Mouse (Mus musculus) megakaryocyte progenitor cell, adult 5-6 weeks (primary cell): Measurements from ENCODE around the gene Mapre1. TPM values are rescaled to one million over a fixed set of nuclear protein-coding genes. Genes with fewer than 3 reads are reported as not detected.
"Not testable (repeated sequence)": the region's sequence is repeated elsewhere in the genome, so short reads cannot be mapped to it uniquely, and the experiment has no call there.

Experiments used
- ATAC-seq: replicated peaks from 2 replicates; pipeline ENCODE4 v1.8.0; 2016; ENCODE audit warnings: mild to moderate bottlenecking, moderate TSS enrichment, inconsistent platforms; ENCODE audit not compliant: poor library complexity
- total RNA-seq, 2 experiments: library from RNA; stranded (forward) in 1 of 2; stranded (reverse) in 1 of 2; fragments of 157-497, 149-512 nt in 1 of 2; fragments of 200-1000 nt in 1 of 2; gene quantifications; 2 replicates each; pipeline versions ENCODE4 v1.2.3 to v1.2.4; 2015 to 2017

Mapre1 gene
- total RNA-seq (2015) (121 and 132 TPM in 2 replicates), total RNA-seq (2017) (221 and 234 TPM in 2 replicates)

DNA sequence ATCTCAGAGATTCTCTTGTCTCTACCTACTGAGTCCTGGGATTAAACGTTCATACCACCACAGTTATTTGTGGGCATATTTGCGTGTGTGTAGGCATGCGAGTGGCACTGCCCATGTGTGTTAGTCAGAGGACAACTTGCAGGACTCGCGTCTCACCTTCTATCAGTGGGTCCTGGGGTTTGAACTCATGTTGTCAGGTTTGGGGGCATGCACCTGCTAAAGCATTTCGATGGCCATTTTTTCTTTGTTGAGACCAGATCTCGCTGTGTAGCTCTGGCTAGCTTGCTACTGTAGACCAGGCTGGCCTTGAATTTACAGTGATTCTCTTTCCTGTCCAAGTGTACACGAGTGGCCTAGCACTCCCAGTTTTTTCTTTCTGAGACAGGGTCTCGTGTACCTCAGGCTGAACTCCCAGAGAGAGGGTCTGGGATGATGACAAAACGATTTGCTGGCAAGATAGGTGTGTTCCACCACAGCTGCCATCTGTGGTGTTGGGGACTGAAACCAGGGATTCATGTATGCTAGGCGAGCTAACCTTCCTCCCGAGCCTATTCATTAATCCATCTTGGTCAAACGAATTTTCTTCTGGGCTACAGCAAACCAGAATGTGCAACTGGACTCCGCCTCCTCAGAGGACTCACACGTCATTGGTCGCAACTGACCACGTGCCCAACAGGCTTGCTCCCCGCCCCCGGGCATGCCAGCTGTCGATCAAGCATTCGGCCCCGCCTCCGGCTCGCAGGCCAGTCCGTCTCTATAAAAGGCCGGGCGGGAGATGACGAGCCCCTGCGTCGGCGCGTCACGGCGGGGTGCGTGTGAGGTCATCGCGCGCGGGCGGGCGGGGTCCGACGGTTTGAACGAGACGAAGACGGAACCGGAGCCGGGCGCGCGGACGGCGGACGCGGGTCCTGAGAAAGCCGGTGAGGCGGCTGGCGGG, at the start of gene Mapre1:
Gene Mapre1, plus strand, starts transcription at position 775 of the 937 bp plus-strand sequence.
- ATAC-seq = peak; percentile 93

DNA sequence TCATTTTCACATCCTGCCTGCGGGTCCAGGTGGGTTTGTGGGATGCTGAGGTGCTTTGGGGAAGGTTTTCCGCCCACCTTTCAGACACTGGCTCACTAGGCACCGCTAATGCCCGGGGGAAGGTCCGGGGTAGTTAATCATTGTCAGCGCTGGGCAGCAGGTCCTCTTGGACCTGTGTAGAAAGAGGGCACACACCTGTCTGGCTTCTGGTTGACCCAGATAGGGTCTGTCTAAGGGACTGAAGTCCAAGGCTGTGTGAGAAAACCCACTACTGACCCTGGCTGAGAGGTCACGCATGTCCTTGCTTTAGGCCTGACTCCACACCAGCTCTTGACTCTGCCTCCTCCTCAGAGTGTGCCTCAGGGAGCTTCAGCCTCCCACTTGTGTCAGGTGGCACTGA, 47.7 kb upstream of the Mapre1 start:
- ATAC-seq = not testable (repeated sequence)

DNA sequence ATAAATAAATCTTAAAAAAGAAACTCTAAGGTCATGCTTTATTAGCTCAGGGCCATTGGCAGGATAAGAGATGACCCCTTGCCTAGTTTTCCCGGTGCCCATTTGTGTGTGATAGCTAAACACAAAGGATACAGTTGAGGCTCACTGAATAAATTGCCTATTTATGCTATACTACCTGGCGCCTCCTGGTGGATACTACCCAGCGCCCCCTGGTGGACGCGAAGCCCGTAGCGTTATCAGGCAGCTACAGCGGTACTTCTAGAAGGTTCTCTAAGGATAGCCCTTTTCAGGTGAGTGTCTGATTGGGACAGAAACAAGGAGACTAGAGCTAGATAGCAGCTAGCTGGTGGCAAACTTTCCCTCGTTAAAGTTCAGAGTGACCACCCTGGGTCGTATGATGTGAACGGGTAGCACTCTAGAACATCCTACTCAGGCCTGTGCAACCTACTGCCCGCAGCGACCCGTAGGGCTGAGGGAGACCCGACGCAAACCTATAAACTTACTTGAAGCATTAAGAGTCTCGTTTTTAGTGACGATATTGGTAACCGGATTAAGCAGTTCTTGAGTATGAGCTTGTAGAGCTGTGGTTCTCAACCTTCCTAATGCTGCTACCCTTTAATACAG, 46.5 kb upstream of the Mapre1 start:
- ATAC-seq = peak; percentile 97

DNA sequence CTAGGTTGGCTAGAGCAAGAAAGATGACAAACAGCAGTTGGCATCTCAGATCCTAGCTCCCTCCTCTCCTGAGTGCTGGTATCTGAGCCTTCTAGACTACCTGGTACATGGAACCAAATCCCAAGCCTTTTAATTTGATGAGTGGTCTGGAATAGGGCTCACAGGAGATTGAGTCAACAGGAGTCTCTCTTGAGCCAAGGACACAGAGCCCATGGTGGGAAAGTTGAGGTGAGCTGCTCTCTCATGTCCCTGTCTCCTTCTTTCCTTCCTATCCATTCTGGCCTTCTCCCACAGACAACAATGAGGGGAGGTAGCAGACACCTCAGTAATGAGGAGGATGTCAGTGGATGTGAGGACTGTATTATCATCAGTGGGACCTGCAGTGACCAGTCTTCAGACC, 44.7 kb upstream of the Mapre1 start, which contains the start of gene Dnmt3c:
Gene Dnmt3c, plus strand, starts transcription at position 301 of the 400 bp plus-strand sequence.
- no peak for ATAC-seq

DNA sequence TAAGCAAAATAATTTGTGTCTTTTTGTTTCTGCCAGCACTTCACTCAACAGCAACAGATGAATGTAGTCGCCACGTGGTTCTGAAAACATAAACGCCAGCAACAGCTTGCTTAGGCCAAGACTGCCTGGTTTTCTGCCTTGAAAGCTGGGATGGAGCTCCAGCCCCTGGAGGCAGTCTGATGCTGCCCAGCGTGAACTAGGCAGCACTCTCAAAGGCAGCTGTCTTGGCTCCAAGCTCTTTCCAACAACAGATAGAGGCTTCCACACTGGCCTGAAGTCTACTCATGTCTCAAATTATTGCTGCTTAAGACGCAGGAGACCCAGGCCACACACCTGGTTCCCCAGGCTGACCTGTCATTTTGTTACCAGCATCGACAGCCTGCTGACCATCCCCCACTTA, 37.7 kb upstream of the Mapre1 start:
- no peak for ATAC-seq

DNA sequence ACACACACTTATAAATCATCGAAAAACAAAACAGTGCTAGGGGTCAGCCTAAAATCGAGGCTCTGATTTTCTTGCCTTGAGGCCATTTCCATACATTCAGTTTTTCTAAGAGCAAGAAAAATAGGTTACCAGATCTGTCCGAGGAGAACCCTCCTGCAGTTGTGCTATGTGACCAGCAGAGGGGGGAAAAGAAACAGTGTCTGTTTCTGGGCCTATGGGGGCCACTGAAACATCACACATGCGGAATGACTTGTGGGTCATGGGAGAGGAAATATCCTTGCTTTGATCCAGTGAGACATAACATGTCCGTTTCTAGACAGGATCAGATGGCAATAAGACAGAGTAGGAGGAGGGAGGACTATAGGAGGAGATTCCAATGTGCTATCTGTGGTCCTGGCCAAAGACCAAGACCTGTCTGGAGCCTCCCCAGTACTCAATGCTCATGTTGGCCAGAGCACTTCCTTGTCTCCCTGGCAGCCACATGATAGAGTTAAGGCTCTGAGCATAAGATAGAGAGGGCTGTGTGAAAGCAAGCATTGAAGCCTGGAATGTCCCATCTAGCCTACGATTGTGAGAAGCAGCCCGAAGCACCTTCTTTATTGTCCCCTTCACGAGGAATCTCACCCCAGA, 30.3 kb upstream of the Mapre1 start:
- ATAC-seq = peak; percentile 77

DNA sequence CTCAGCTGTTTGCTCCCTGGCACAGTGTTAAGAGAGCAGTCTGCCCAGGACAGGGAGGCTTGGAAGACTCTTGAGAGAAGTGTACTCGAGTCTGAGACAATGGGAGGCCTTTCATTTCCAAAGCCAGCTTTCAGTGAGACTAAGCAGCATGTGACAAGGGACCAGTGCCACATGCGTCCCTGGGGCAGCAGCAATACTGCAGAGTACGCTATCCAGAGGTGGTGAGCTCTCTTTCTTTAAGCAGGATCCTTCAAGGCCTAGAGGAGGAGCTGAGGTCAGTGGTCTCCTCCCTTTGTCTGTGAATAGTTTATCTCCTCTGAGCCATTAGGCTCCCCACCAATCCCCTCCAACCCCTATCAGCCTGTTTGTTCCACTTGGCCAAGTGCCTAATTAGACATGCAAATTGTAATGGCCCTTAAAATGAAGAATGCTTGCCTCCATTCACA, 28.4 kb upstream of the Mapre1 start:
- peak; percentile 83 for ATAC-seq

DNA sequence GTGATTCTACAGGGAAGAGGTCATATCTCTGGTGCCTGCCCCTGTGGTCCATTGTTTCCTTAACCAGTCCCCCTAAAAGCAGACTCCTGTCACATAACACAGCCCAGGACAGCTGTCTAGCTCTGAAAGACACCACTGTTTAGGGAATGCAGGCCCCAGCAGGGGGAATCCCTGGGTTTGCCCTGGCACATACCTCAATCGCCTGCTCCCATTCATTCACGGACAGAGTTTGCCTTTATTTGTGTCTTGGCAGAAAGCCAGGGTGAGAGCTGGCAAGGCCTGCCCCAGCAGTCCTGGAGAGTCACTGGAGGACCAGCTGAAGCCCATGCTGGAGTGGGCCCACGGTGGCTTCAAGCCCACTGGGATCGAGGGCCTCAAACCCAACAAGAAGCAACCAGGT, 27.8 kb upstream of the Mapre1 start:
- peak; percentile 12 for ATAC-seq

DNA sequence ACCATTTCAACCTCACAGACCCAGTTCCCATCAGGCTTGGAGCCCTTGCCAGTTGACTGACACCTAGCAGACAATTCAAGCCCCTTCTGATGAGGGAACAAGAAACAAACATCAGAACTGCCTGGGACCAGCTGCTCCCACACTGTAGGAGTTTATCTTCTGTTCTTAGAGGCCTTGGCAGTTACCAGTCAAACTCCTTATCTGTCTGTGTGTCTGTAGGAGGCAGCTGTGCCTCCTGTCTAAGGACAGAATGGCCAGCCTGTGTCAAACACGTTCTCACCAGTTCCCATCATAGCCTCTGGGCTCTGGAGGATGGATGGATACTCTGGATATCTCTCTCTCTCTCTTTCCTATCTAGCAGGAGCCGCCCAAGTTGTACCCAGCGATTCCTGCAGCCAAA, 23.2 kb upstream of the Mapre1 start:
- ATAC-seq = peak; percentile 78

DNA sequence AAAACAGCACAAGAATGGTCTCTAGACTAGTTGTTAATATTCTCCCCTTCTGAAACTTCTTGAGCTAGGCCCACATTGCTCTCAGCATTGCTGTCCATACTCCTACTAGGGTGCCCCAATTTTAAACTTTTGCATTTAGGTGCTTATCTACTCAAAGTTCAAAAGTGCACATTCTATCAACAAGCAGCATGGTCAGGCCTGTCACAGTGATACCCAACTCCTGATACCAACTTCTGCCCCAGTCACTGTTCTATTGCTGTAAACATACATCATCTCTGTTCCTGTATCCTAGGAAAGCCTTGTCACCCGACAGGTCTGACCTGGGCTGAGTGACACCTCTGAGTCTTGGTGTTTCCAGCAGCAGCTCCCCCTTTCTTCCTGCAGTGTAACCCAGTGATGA, 18.0 kb upstream of the Mapre1 start:
- no peak for ATAC-seq

DNA sequence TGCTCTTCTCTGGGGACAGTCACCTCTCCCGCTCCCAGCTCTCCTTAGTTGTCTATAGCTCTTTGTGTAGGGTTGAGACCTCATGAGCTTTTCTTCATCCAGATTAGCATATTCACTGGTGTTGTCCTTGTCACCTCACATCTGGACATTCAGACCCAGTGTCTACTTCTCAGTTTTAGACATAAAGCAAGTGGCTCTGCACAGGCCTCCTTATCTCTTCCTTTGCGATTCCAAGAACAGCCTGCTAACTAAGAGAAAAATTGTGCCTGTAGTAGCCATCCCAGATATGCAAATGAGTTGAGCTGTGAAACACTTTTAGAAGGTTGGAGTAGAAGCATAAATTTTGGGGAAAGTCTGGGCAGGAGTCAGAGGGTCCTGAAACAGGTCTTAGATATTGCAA, 16.6 kb upstream of the Mapre1 start:
- ATAC-seq = peak; percentile 84

DNA sequence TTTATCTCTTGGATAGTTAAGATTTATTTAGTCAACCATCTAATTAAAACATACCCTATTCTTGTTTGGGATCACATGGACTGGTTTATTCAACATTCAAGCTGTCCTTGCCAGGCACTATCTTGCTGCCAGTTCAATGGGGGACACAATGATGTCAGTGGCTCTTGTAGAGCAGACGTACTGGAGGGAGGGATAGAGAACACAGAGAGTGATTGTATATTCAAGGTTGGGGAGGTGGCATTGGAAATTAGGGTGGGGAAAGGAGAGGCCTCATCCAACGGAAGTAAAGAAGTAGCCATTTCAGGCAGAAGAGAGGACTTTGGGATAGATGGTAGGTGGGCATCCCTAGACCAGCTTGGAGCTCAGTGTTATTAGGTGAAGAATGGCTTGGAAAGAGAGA, 16.2 kb upstream of the Mapre1 start:
- no peak for ATAC-seq

DNA sequence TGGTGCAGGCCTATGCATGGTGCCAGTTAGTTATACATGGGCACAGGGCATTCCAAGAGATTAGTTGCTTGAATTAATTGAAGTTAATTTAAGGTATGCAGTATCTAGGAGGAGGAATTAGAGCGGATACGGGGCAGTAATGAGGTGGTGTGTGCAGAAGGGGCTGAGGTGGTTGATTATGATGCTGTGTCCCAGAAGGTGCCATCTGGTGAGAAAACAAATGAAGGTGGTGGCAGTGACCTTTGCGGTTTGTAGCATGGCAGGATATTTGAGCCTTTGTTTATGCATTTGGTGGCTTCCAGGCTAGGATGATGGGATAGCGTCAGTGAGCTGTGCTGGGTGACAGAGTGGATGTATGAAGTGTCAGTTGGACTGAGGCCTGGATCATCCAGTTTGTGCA, 15.8 kb upstream of the Mapre1 start:
- no peak for ATAC-seq

DNA sequence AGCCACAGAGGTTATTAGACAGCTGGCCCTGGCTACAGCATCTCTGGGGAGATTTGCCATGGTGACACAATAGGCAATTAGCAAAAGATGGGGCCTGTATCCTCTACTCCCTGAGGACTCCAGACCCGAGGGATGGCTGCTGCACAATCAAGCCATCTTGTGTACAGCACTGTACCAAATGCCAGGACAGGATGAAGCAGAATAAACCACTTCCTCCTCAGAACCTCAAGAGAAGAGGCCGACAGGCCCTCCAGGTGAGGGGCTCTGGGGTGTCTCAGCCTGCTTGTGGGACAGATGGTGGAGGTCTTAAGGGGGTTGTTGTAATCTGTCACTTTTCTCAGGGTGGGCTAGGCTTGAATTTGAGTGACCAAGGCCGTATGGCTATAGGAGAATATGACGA, 7.0 kb upstream of the Mapre1 start:
- no peak for ATAC-seq

DNA sequence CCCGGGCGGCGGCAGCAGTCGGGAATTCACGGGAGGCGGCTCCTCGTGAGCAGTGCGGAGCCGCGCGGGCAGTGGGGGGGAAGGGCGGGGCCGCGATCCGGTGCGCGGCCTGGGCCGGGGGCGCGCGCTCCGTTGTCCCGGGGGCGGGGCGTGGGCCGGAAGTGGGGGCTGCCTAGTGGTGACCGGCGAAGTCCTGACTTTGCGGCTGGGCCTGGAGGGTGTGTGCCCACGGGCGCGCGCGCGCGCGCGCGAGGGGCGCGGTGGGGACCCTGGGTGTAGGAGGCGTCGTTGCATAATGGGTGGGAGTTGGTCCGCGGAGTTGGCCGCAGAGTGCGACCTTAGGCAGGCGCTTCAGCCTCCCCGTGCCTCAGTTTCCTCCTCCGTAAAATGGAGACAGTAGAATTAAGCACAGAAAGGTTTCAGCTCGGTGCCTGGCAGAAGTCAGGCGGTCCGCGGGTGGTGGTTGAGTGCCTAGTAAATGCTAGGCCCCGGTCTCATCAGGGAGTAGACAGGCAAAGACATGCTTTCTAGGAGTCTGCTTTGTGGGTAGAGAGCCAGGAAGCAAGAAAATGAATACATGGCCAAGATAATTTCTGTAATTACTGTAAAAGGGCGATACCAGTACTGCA, 477 bp downstream of the Mapre1 start:
- ATAC-seq = peak; percentile 50

DNA sequence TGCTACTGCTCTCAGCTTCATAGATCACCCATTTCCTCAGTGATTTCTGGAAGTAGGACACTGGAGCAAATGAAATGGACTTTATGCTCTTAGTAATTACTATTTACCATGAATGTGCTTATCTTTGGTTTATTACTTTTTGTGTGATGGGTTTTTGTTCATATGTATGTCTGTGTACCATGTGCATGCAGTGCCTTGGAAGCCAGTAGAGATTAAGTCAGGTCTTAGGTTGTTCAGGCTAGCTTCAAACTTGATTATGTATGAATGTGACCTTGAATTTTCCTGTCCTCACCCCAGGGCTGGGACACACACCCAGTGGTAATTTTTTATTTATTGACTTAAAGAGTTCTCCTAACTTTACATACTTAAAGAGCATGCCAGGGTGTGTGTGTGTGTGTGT, 6.9 kb downstream of the Mapre1 start:
- no peak for ATAC-seq

DNA sequence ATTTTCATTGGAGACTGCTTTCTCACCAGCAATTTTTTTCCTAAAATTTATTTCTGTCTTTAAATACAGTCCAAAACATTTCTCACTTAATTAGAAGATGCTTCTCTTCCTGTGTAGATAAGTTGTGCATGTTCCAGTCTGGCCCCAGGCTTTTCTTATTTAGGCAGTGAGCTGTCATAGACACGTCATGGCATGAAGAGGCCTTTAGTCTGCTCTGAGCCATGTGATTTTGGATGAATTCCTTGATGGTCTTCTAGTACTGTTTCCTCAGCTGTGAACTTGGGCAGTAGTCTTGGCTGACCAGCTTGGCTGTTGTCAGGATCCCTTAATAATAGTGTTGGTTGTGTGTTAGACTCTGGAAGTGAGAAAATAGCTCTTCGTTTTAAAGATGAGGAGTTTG, 9.3 kb downstream of the Mapre1 start:
- no peak for ATAC-seq

DNA sequence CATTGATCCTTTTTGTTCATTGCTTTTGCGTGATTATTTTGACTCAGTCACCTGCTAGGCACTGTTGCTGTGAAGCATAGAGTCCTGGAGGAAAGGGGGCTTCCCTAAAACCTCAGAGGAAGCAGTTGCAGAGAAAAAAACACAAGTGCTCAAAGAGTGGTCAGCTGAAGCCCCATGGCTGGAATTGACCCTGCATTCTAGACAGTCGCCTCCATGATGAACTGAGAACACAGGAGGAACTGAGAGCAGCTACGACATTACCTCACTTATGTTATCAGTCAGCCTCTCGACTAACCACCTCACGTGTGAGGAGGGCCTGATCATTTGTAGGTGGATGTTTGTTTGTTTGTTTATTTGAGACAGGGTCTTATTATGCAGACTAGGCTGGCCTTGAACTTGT, 21.0 kb downstream of the Mapre1 start:
- ATAC-seq = no peak

DNA sequence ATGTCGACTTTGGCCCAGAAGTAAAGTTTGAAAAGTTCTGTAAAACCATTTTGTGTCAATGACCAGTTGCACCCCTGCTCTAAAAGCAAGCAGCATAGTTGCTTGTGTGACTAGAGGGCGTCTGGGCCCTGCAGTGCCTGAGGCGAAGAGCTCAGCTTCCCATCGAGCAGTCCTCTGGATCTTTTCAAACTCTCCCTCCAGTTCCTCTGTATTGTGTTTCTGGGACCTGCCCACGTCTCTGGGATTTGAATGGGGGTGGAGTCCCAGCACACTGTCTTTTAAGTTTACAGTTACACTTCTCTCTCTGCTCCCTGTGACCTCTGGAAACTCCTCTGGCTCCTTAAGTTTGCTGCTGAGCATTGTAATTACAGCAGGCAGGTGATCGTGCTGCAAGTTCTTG, 26.4 kb downstream of the Mapre1 start:
- no peak for ATAC-seq

DNA sequence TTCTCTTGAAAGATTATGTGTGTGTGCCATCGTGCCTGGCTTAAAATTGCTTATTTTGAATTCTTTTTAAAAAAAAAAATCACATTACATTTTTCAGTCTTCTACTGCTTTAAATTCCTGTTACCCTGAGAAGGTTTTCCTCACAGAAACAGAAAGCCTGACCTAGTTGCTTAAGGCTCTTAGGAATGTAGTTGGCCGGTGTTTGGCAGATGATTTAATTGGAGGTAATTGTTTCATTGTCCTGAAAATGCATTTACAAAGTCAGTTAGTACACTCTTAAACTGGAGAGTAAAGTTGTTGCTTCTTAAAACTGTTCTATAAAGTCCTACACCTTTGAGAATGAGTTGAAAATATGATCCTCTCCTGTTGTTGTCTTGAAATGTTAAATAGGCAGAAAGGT, 27.8 kb downstream of the Mapre1 start:
- ATAC-seq = no peak

DNA sequence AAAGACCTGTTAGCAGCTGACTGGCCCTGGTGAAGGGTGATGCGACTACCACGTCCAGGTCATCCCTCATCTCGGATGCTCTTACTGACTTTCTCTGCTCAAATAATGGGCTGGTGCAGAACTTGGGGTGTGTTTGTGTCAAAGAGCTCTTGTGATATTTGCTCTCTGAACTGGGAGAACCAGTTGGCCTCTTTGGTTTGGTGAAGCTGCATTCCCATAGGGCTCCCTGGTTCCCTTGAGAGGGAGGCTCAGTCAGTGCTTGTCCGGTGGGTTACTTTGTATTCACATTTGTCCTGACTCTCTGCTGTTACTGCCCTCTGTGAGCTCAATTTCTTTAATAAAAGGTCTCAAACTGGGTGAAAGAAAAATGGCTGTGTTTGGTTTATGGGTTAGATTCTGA, 31.9 kb downstream of the Mapre1 start:
- no peak for ATAC-seq
